ENCODE assay signal across 7 mouse cellular contexts in the genomic region with DNA sequence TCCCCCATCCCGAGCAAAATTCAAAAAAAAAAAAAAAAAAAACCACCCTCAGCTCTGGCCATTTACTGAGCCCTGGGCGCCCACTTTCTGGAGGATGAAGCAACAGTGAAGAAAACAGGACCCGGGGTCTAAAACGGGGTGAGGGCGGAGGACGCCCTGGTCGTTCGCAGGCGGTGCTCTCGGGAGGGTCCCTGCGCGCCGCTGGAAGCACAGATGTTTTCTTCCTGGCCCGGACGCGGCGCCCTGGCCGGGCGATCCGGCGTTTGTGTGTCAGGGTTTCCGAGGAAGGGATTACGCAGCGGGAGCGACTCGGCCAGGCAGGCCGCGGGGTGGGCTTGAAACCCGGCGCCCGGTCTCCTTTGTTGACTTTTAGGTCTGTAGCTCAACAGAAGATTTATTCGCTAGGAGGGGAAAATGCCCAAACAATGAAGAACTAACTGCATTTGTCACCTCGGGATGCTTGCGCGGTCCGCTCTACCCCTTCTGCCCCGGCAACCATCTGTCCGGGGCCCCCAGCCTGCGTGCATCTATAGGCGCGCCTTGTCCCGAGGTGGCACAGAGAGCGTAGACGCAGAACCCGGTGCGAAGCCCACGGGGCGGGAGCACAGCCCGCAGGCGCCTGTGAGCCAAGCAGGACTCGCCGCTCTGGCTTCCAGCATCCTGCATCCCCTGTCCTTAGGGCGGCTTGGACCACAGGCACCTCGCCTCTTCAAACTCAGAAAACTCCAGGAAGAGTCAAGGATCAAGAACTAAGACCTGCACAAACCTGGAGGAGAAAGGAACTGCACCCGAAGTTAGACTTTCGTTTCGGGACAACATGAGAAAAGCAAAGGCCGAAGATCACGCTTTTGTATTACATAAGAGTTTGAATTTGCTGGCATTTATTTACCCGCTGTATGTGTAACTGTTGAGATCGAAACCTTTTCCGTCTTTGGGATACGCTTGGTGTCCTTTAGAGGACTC. TPM values are rescaled to one million over a fixed set of nuclear protein-coding genes. Genes with fewer than 3 reads are reported as not detected.
DNase-seq lines count a peak whose midpoint lies in the region; ATAC-seq and TF ChIP-seq lines count a peak whose summit lies in the region.

No protein-coding gene starts in this region.

- peak overlapping the region; percentile 41 for H3K4me3 ChIP-seq in heart, embryonic 12.5 days
- peak overlapping the region; percentile 19 for H3K4me3 ChIP-seq in midbrain, embryonic 15.5 days
- H3K4me3 ChIP-seq in layer of hippocampus, adult 2 months: no peak overlapping the region
- no peak overlapping the region for H3K4me3 ChIP-seq in left cerebral cortex, adult 2 months

- intact Hi-C loops in left cerebral cortex, adult 2 months (cut with DNase I): loop anchor here (5.0 kb wide), 2 partner anchors 1002 to 1027 kb away; partner anchors contain the start of gene Nkx2-1

- WGBS in heart, embryonic 12.5 days: under 1% methylated on average over 63 of the region's 63 CpGs
- 2% methylated on average over 63 of the region's 63 CpGs for whole genome bisulfite sequencing in large intestine, adult 2 months
- WGBS in midbrain, embryonic 15.5 days: under 1% methylated on average over 63 of the region's 63 CpGs

- no peak overlapping the region for H3K27ac ChIP-seq in heart, embryonic 12.5 days (ENCODE audit: poor library complexity, severe bottlenecking)
- H3K27ac ChIP-seq in midbrain, embryonic 15.5 days: no peak overlapping the region
- no peak overlapping the region for H3K27ac ChIP-seq in layer of hippocampus, adult 2 months
- H3K27ac ChIP-seq in left cerebral cortex, adult 2 months: no peak overlapping the region

- H3K27me3 ChIP-seq in heart, embryonic 12.5 days (replicated peaks): peaks cover 74% of the 10 kb centered on the region
- peaks cover 81% of the 10 kb centered on the region for H3K27me3 ChIP-seq in midbrain, embryonic 15.5 days (replicated peaks)

- H3K4me1 ChIP-seq in heart, embryonic 12.5 days (replicated peaks): peaks cover 26% of the 10 kb centered on the region
- peaks cover 18% of the 10 kb centered on the region for H3K4me1 ChIP-seq in midbrain, embryonic 15.5 days

- peak overlapping the region; percentile 67 for H3K4me2 ChIP-seq in heart, embryonic 12.5 days
- H3K4me2 ChIP-seq in midbrain, embryonic 15.5 days: peak overlapping the region; percentile 41

- peak; percentile 68 for DNase-seq in Muller cell, postnatal 12 days (ENCODE audit: inconsistent ontology term)
- DNase-seq in large intestine, adult 2 months (ENCODE audit: low read depth, low spot score): peak; percentile 32
- no peak for DNase-seq in layer of hippocampus, adult 2 months (ENCODE audit: low spot score in 2 of 2)
- DNase-seq in left cerebral cortex, adult 2 months (ENCODE audit: extremely low spot score in 1 of 2, low spot score in 2 of 2): no peak

- no peaks in the 10 kb centered on the region for H3K9me3 ChIP-seq in heart, embryonic 12.5 days (replicated peaks)
- H3K9me3 ChIP-seq in midbrain, embryonic 15.5 days: no peaks in the 10 kb centered on the region

- ATAC-seq in CD4-positive, CD25-positive, alpha-beta regulatory T cell, adult 4 months: peak; percentile 37
- peak; percentile 54; the same call in 1 of the 2 replicates for ATAC-seq in heart, embryonic 12.5 days (ENCODE audit: insufficient number of reproducible peaks, low FRiP score)
- no peak for ATAC-seq in midbrain, embryonic 15.5 days (replicated peaks)

- H3K36me3 ChIP-seq in heart, embryonic 12.5 days: no peaks in the 10 kb centered on the region
- no peaks in the 10 kb centered on the region for H3K36me3 ChIP-seq in midbrain, embryonic 15.5 days (replicated peaks)

- 0 out of 2 replicates have a peak overlapping the region, but pooled peaks have one; percentile 9 for H3K9ac ChIP-seq in heart, embryonic 12.5 days
- H3K9ac ChIP-seq in midbrain, embryonic 15.5 days: no peak overlapping the region

- no peak for TF ChIP-seq CTCF in layer of hippocampus, adult 2 months (conservative IDR thresholded peaks at IDR 0.05)
- TF ChIP-seq CTCF in left cerebral cortex, adult 2 months (IDR thresholded peaks at IDR 0.05): no peak

RNA-seq across cellular contexts. Expression of gene Foxa1, which starts 7.8 kb away (rescaled TPM):
- polyA plus RNA-seq in CD4-positive, CD25-positive, alpha-beta regulatory T cell, adult 4 months (2017; shearing (Covaris generic)): not detected
- polyA plus RNA-seq in heart, embryonic 12.5 days (2016; fragmentation: Nextera tagmentation; extraction: Ambion mirVana): 0.13 and 0.26 TPM in 2 replicates
- 10.7 and 11.2 TPM in 2 replicates for polyA plus RNA-seq in large intestine, adult 2 months (2012; rRNA removed)
- 4.2 and 4.3 TPM in 2 replicates for polyA plus RNA-seq in midbrain, embryonic 15.5 days (2015; fragmentation: Nextera tagmentation; extraction: Ambion mirVana)
- total RNA-seq in layer of hippocampus, adult 2 months (2021): not detected
- not detected for total RNA-seq in left cerebral cortex, adult 2 months (2021)

RNA-seq across cellular contexts. Expression of gene Ttc6, which starts 25.0 kb away (rescaled TPM):
- not detected for polyA plus RNA-seq in CD4-positive, CD25-positive, alpha-beta regulatory T cell, adult 4 months (2017; shearing (Covaris generic))
- 0.20 and 0.49 TPM in 2 replicates for polyA plus RNA-seq in heart, embryonic 12.5 days (2016; fragmentation: Nextera tagmentation; extraction: Ambion mirVana)
- polyA plus RNA-seq in large intestine, adult 2 months (2012; rRNA removed): 0.33 and 0.71 TPM in 2 replicates
- polyA plus RNA-seq in midbrain, embryonic 15.5 days (2015; fragmentation: Nextera tagmentation; extraction: Ambion mirVana): 0.97 and 1.6 TPM in 2 replicates
- total RNA-seq in layer of hippocampus, adult 2 months (2021): under 1 TPM; 0.22 to 0.23 TPM
- under 1 TPM in 1 of 2 experiments, not detected in 1; 0.05 TPM for total RNA-seq in left cerebral cortex, adult 2 months (2021)

Comparison
In these comparisons a context has a peak if more than half of its experiments do, and no peak if none do; other contexts are left out.
1. DNase-seq: peak in Muller cell, postnatal 12 days (single experiment) and large intestine, adult 2 months (single experiment); none in layer of hippocampus, adult 2 months (0 of 2) and left cerebral cortex, adult 2 months (0 of 2).
2. H3K4me3 ChIP-seq: peak in heart, embryonic 12.5 days (single experiment) and midbrain, embryonic 15.5 days (single experiment); none in layer of hippocampus, adult 2 months (single experiment) and left cerebral cortex, adult 2 months (single experiment).